In genomic region chr9:106170556-106171345, GRCm38 (mm10) we compare ENCODE assay signal across 8 mouse cellular contexts. TPM values are rescaled to one million over a fixed set of nuclear protein-coding genes. Genes with fewer than 3 reads are reported as not detected.
DNase-seq lines count a peak whose midpoint lies in the region; ATAC-seq and TF ChIP-seq lines count a peak whose summit lies in the region.

TSS of gene Wdr82 (plus strand) at chr9:106170928.

- DNase-seq in B cell, adult 2 months = peak; percentile 90 to 91
- peak; percentile 97 for DNase-seq in brain, adult 2 months (ENCODE audit: low read depth, low spot score)
- peak; percentile 97 for DNase-seq in kidney, postnatal 0 days (ENCODE audit: low spot score)
- peak; percentile 95 for DNase-seq in liver, embryonic 11.5 days (ENCODE audit: low spot score)
- DNase-seq in naive thymus-derived CD4-positive, alpha-beta T cell, adult 2 months (ENCODE audit: low read depth) = peak; percentile 95

- no peaks in the 10 kb centered on the region for H3K27me3 ChIP-seq in heart, embryonic 11.5 days (ENCODE audit: control insufficient read depth, insufficient read depth, low read length)
- no peaks in the 10 kb centered on the region for H3K27me3 ChIP-seq in kidney, postnatal 0 days (ENCODE audit: insufficient read depth, low read length)
- no peaks in the 10 kb centered on the region for H3K27me3 ChIP-seq in liver, embryonic 11.5 days (replicated peaks; ENCODE audit: control insufficient read depth, insufficient read depth, low read length)
- H3K27me3 ChIP-seq in stomach, embryonic 14.5 days (ENCODE audit: control insufficient read depth, insufficient read depth, low read length) = no peaks in the 10 kb centered on the region

- no peak for TF ChIP-seq CTCF in kidney, postnatal 0 days (IDR thresholded peaks at IDR 0.05; ENCODE audit: low read depth)

- peak within 1 kb of the TSS; percentile 83 for H3K4me2 ChIP-seq in heart, embryonic 11.5 days
- H3K4me2 ChIP-seq in kidney, postnatal 0 days (ENCODE audit: low read length) = peak within 1 kb of the TSS; percentile 70
- H3K4me2 ChIP-seq in liver, embryonic 11.5 days = peak within 1 kb of the TSS; percentile 84
- peak within 1 kb of the TSS; percentile 78 for H3K4me2 ChIP-seq in stomach, embryonic 14.5 days (replicated peaks; ENCODE audit: low read depth, low read length)

- peak; percentile 88 for ATAC-seq in erythroblast, adult 5-6 weeks (replicated peaks; ENCODE audit: low FRiP score, poor library complexity, severe bottlenecking)
- peak; percentile 89 for ATAC-seq in heart, embryonic 11.5 days (replicated peaks; ENCODE audit: insufficient number of reproducible peaks, low FRiP score, low TSS enrichment)
- peak; percentile 91 for ATAC-seq in kidney, postnatal 0 days (replicated peaks; ENCODE audit: low FRiP score, low read depth)
- ATAC-seq in liver, embryonic 11.5 days (replicated peaks; ENCODE audit: low FRiP score) = peak; percentile 93
- ATAC-seq in stomach, embryonic 14.5 days (ENCODE audit: insufficient number of reproducible peaks, insufficient read depth, low FRiP score, low read depth) = peak; percentile 93

- peaks cover 24% of the 10 kb centered on the region for H3K4me1 ChIP-seq in heart, embryonic 11.5 days (ENCODE audit: control insufficient read depth, insufficient read depth, low read length)
- peaks cover 20% of the 10 kb centered on the region; the same call in 1 of the 2 replicates for H3K4me1 ChIP-seq in kidney, postnatal 0 days (replicated peaks; ENCODE audit: insufficient read depth, low read length)
- peaks cover 31% of the 10 kb centered on the region for H3K4me1 ChIP-seq in liver, embryonic 11.5 days (replicated peaks; ENCODE audit: control insufficient read depth, insufficient read depth, low read length)
- peaks cover 15% of the 10 kb centered on the region; the same call in 1 of the 2 replicates for H3K4me1 ChIP-seq in stomach, embryonic 14.5 days (ENCODE audit: control insufficient read depth, insufficient read depth, low read length)

- peak within 1 kb of the TSS; percentile 98 for H3K4me3 ChIP-seq in heart, embryonic 11.5 days (ENCODE audit: low read depth, low read length)
- H3K4me3 ChIP-seq in kidney, postnatal 0 days (replicated peaks; ENCODE audit: low read depth, low read length) = peak within 1 kb of the TSS; percentile 92
- H3K4me3 ChIP-seq in liver, embryonic 11.5 days (ENCODE audit: low read depth, low read length) = peak within 1 kb of the TSS; percentile 85
- H3K4me3 ChIP-seq in stomach, embryonic 14.5 days (ENCODE audit: low read depth, low read length) = peak within 1 kb of the TSS; percentile 97

- peak within 1 kb of the TSS; percentile 97 for H3K27ac ChIP-seq in heart, embryonic 11.5 days (ENCODE audit: low read depth, low read length)
- peak within 1 kb of the TSS; percentile 99 for H3K27ac ChIP-seq in kidney, postnatal 0 days
- peak within 1 kb of the TSS; percentile 93 for H3K27ac ChIP-seq in liver, embryonic 11.5 days (ENCODE audit: low read depth, low read length)
- H3K27ac ChIP-seq in stomach, embryonic 14.5 days (ENCODE audit: low read length) = peak within 1 kb of the TSS; percentile 95

- peak within 1 kb of the TSS; percentile 97 for H3K9ac ChIP-seq in heart, embryonic 11.5 days (ENCODE audit: low read depth, low read length)
- peak within 1 kb of the TSS; percentile 89 for H3K9ac ChIP-seq in kidney, postnatal 0 days (ENCODE audit: low read depth, low read length)
- H3K9ac ChIP-seq in liver, embryonic 11.5 days (ENCODE audit: low read depth, low read length) = peak within 1 kb of the TSS; percentile 92
- H3K9ac ChIP-seq in stomach, embryonic 14.5 days (replicated peaks; ENCODE audit: low read depth, low read length) = peak within 1 kb of the TSS; percentile 95

- no peaks in the 10 kb centered on the region for H3K9me3 ChIP-seq in heart, embryonic 11.5 days (replicated peaks; ENCODE audit: control insufficient read depth, low read length)
- no peaks in the 10 kb centered on the region for H3K9me3 ChIP-seq in kidney, postnatal 0 days (replicated peaks; ENCODE audit: low read length)
- no peaks in the 10 kb centered on the region for H3K9me3 ChIP-seq in liver, embryonic 11.5 days (ENCODE audit: control insufficient read depth, low read length)
- no peaks in the 10 kb centered on the region for H3K9me3 ChIP-seq in stomach, embryonic 14.5 days (ENCODE audit: control insufficient read depth, low read depth, low read length)

- H3K36me3 ChIP-seq in heart, embryonic 11.5 days (ENCODE audit: control insufficient read depth, insufficient read depth, low read length) = no peaks in the 10 kb centered on the region
- H3K36me3 ChIP-seq in kidney, postnatal 0 days (ENCODE audit: insufficient read depth, low read length) = no peaks in the 10 kb centered on the region
- peaks cover 4% of the 10 kb centered on the region; the same call in 1 of the 2 replicates for H3K36me3 ChIP-seq in liver, embryonic 11.5 days (ENCODE audit: control insufficient read depth, insufficient read depth, low read length)
- no peaks in the 10 kb centered on the region for H3K36me3 ChIP-seq in stomach, embryonic 14.5 days (ENCODE audit: control insufficient read depth, insufficient read depth, low read length)

- under 1% methylated on average over 71 of the region's 81 CpGs for WGBS in heart, embryonic 11.5 days (ENCODE audit: insufficient replicate concordance)
- WGBS in kidney, postnatal 0 days = under 1% methylated on average over 74 of the region's 81 CpGs
- WGBS in liver, embryonic 11.5 days = under 1% methylated on average over 78 of the region's 81 CpGs
- WGBS in stomach, embryonic 14.5 days = under 1% methylated on average over 77 of the region's 81 CpGs

RNA-seq across cellular contexts. Expression of gene Wdr82, which starts in this region (rescaled TPM):
- total RNA-seq in erythroblast, adult 5-6 weeks (2015; ENCODE audit: low replicate concordance) = 16.5 and 18.6 TPM in 2 replicates
- total RNA-seq in erythroblast, adult 5-6 weeks (2017; ENCODE audit: low replicate concordance) = 19.7 and 23.3 TPM in 2 replicates
- 22.7 and 24.4 TPM in 2 replicates for polyA plus RNA-seq in heart, embryonic 11.5 days (2014; fragmentation: Nextera tagmentation; extraction: Ambion mirVana)
- polyA plus RNA-seq in kidney, postnatal 0 days (2015; fragmentation: Nextera tagmentation; extraction: Ambion mirVana) = 16.9 and 18.5 TPM in 2 replicates
- 18.8 TPM in 2 replicates for polyA plus RNA-seq in liver, embryonic 11.5 days (2014; fragmentation: Nextera tagmentation; extraction: Ambion mirVana)
- 29.0 and 31.3 TPM in 2 replicates for polyA plus RNA-seq in stomach, embryonic 14.5 days (2014; fragmentation: Nextera tagmentation; extraction: Ambion mirVana)

Comparison
In these comparisons a context has a peak if more than half of its experiments do, and no peak if none do; other contexts are left out.
1. Peak in every context shown above with its lines: DNase-seq, ATAC-seq, H3K4me3 ChIP-seq and H3K27ac ChIP-seq.